Mouse (Mus musculus) liver, adult (tissue): ENCODE data around the gene Fndc7.

Experiments
- GATA4 ChIP-seq: IDR thresholded peaks from 2 replicates; pipeline ENCODE4 v1.6.1; 2014; ENCODE audit warnings: mild to moderate bottlenecking, low read length; ENCODE audit not compliant: insufficient replicate concordance

Fndc7 gene

DNA sequence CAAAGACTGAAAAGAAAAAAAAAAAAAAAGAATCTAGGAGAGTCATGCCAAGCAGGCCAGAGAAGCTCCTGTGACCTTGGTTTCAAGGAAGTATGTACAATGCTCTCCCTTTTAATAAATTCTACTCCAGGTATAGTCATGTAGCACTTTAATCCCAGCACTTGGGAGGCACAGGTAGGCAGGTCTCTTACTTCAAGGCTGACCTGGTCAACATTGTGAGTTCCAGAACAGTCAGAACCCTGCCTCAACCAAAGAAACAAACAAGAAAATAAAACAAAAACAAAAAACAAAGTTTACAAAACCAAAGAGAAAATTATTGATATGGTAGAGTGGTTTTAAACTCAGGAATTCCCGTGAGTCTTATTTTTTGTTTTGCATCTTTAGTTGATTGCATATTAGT lies at the start of gene Fndc7:
Gene Fndc7 (minus strand): TSS at position 101 of the 400 bp plus-strand sequence.
- no peak for TF ChIP-seq GATA4

- no peak for TF ChIP-seq GATA4
These were observed 49.8 kb upstream of the Fndc7 start, which contains the start of gene Henmt1 for GRCm38 (mm10) chr3:108939573-108939972. TSS of gene Henmt1 (plus strand) at chr3:108939873.

- no peak for TF ChIP-seq GATA4
These were observed 48.9 kb upstream of the Fndc7 start for GRCm38 (mm10) chr3:108938691-108939090.

GRCm38 (mm10) chr3:108933557-108933956 lies 43.7 kb upstream of the Fndc7 start:
- TF ChIP-seq GATA4, result no peak

GRCm38 (mm10) chr3:108926308-108926707 lies 36.5 kb upstream of the Fndc7 start:
- TF ChIP-seq GATA4, result no peak

DNA sequence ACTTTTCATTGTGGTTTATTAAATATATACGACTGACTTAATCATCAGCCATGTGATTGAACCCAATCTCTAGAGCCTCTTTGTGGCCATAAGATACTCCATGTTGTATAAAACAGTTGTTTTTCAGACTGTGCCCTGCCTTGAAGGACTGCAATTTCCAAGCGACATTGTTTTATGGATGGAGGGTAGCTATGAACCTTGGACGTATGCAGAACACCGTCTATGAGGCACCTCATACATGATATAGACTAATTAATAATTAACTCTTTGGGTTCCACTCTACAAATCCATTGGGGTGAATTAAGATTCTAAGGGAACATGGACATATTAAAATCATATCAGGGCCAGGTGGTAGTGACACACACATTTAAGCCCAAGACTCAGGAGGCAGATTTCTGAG lies 35.9 kb upstream of the Fndc7 start:
- TF ChIP-seq GATA4, result no peak

- no peak for TF ChIP-seq GATA4
These were observed 32.0 kb upstream of the Fndc7 start for GRCm38 (mm10) chr3:108921822-108922221.

- TF ChIP-seq GATA4, result no peak
These were observed 30.7 kb upstream of the Fndc7 start for GRCm38 (mm10) chr3:108920442-108921070.

DNA sequence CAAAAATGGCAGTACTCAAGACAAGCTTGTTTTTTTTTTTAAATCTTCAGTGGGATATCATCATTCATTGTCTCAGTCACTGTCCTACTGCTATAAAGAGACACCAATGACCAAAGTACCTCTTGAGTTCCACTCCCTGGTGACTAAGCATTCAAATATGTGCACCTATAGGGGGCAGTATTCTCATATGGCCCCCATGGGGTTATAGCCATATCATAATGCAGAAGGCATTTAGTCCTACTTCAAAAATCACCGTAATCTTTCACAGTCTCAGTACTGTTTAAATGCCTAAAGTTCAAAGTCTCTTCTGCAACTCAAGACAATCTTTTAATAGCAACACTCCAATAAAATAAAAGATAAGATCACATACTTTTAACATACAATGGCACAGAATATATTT lies 29.0 kb upstream of the Fndc7 start:
- no peak for TF ChIP-seq GATA4

- TF ChIP-seq GATA4, result no peak
These were observed 28.2 kb upstream of the Fndc7 start for GRCm38 (mm10) chr3:108917986-108918385.

GRCm38 (mm10) chr3:108916857-108917256 lies 27.0 kb upstream of the Fndc7 start:
- no peak for TF ChIP-seq GATA4

- no peak for TF ChIP-seq GATA4
These were observed 26.2 kb upstream of the Fndc7 start for GRCm38 (mm10) chr3:108915999-108916398.

DNA sequence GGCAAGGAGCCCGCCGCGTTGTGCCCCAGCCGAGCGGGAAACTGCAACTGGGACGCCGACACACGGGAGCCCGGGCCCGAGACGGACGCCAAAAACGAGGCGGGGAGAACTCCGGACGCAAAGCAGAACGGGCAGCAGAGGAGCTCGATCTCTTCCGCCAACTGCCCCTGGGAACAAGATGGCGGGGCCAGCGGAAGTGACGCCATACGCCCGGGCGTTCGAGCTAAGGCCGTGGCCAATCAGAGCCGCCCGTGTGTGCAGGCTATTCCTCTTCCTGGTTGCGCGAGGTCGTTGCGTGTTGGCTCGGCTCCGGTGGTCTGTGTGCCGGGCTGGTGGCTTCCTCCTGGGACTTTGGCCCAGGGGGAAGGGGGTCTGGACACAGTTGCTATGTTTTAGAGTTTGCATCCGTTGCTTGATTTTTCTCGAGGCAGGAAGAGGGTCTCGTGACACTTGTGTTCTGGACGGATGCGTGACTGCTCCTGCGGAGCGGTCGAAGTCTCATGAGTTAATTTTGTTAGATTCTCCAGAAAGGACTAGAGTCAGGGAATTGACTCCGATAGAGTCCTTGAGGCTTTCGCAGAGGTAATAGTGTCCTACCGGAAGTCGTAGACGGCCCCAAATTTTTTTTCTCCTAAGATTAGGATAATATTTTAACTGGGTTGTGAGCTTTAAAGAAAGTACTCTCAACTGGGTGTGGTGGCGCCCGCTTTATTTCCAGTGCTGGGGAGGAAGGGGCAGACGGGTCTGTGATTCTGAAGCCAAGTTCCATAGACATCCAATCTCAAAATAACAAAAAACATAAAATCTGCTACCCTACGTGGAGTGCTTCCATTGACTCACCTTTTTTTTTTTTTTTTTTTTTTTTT lies 22.0 kb upstream of the Fndc7 start, which contains the start of gene Prpf38b:
Gene Prpf38b (minus strand): TSS at position 180 of the 866 bp plus-strand sequence.
- no peak for TF ChIP-seq GATA4

DNA sequence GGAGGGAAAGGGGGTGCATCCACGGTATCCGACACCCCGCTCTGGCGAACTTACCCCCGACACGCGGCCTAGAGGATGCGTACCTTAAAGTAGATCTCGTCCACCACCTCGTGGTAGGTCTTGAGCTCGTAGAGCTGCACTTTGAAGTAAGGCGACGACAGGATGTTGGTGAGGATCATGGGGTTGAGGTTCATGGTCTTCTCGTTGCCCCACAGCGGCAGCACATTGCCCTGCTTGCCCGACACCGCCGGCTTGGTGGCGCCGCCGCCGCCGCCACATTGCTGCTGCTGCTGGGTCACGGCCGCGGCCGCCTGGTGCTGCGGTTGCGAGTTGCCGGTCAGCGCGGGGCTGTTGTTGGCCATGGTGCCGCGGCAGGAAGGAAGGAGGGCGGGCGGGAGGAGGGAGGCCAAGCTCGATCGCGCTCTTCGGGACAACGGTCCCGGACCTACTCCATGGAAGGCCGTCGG lies 21.3 kb upstream of the Fndc7 start:
- no peak for TF ChIP-seq GATA4

- no peak for TF ChIP-seq GATA4
These were observed 20.7 kb upstream of the Fndc7 start for GRCm38 (mm10) chr3:108910303-108911080.
